Mouse (Mus musculus): ENCODE data around the gene Srrm2.

DNA sequence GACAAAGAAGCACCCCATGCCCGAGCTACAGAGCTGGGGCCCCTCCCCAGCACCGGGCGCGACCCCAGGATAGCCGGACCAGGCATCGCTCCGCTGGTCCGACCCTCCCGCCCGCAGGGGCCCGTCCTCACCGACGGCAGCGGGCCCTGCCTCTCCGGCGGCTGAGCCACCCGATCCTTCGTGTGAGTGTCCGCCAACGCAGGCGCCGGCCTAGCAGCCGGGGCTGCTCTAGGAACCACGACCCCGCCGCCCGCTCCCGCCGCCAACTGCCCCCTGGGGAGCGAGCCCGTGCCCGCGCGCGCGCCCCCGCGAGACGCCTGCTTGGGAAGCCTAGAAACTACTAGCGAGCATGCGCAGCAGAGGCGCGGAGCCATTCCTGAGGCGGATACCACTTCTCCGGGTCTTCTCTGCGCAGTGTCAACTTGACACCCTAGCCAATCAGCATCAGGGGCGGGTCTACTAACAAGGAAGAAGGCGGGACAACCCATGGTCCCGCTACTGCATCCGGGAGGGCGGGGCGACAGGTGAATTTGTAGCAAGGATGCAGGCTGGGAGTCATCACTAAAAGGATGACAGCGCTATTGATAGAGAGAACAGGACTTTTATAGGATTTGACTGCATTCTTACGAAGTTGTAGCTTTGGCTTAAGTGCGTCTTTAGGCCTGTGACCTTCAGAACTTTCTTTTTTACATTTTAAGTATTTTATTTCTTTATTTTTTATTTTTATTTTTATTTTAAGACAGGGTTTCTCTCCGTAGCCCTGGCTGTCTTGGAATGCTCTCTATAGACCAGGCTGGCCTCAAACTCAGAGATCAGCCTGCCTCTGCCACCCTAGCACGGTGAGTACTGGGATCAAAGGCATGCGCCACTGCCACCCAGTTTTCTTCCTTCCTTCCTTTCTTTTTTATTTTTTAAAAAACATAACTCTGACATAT lies 18.8 kb upstream of the Srrm2 start, which contains the start of gene Flywch1:
- TF ChIP-seq POLR2A (IDR thresholded peaks at IDR 0.05; ENCODE audit: low read depth, low read length) = peak; percentile 67
- TF ChIP-seq CTCF (IDR thresholded peaks at IDR 0.05; ENCODE audit: extremely low read depth, insufficient read depth, insufficient read length, insufficient replicate concordance) = no peak

Data from spleen, adult 2 months (tissue).